In the genomic region with DNA sequence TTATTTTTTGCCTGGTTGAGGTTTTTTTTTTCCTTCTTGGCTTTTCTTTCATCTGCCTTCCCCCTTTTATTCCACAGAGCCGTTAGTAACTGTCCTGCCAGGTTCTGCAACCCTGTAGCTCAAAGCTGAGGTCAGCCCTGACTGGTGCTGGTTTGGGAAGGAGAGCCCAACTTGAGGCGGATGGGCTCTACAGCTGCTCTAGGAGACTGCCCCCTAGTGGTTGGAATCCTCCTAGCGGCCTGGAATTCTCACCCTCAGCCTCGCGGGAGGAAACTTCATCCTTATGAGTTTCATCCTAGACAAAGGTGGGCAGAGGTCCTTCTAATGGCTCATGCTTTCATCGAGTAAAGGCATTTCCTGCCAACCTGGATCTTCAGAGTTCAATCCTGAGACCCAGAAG, we compare ENCODE assay signal across 8 mouse cellular contexts. TPM values are rescaled to one million over a fixed set of nuclear protein-coding genes. Genes with fewer than 3 reads are reported as not detected.
DNase-seq lines count a peak whose midpoint lies in the region; ATAC-seq and TF ChIP-seq lines count a peak whose summit lies in the region.

No protein-coding gene starts in this region.

- H3K36me3 ChIP-seq in heart, embryonic 10.5 days: no peaks in the 10 kb centered on the region
- H3K36me3 ChIP-seq in heart, postnatal 0 days (replicated peaks; ENCODE audit: control insufficient read depth, insufficient read depth, low read length): no peaks in the 10 kb centered on the region

- no peak for ATAC-seq in heart, postnatal 0 days (ENCODE audit: insufficient read depth, low read depth)

- no peak overlapping the region for H3K9ac ChIP-seq in heart, postnatal 0 days (replicated peaks; ENCODE audit: low read depth, low read length)

- WGBS in heart, embryonic 10.5 days: 41% methylated on average over 6 of the region's 6 CpGs
- WGBS in heart, postnatal 0 days: 35% methylated on average over 6 of the region's 6 CpGs

- H3K27ac ChIP-seq in heart, embryonic 10.5 days: no peak overlapping the region
- H3K27ac ChIP-seq in heart, postnatal 0 days (ENCODE audit: low read depth): no peak overlapping the region

- 0 out of 2 replicates have a peak, but pooled peaks cover 7% of the 10 kb centered on the region for H3K4me1 ChIP-seq in heart, embryonic 10.5 days
- H3K4me1 ChIP-seq in heart, postnatal 0 days (ENCODE audit: control insufficient read depth, insufficient read depth): 0 out of 2 replicates have a peak, but pooled peaks cover 8% of the 10 kb centered on the region

- H3K27me3 ChIP-seq in heart, embryonic 10.5 days (ENCODE audit: insufficient read depth, poor library complexity, severe bottlenecking): no peaks in the 10 kb centered on the region
- no peaks in the 10 kb centered on the region for H3K27me3 ChIP-seq in heart, postnatal 0 days (ENCODE audit: control insufficient read depth, insufficient read depth, low read length)

- intact Hi-C loops in left cerebral cortex, postnatal 10 days (cut with DNase I): no loop called here

- no peak overlapping the region for H3K4me2 ChIP-seq in heart, postnatal 0 days (ENCODE audit: low read depth, low read length)

- DNase-seq in heart, adult 18-20 months: peak; percentile 79 to 89
- DNase-seq in heart, embryonic 10.5 days (ENCODE audit: low spot score): no peak
- peak; percentile 68 for DNase-seq in WW6 (ENCODE audit: low read depth, low spot score)
- peak; percentile 71 to 81 for DNase-seq in cerebellum, postnatal 10 days
- DNase-seq in heart, postnatal 0 days (ENCODE audit: low spot score): peak; percentile 16
- DNase-seq in left cerebral cortex, postnatal 10 days (ENCODE audit: extremely low spot score in 1 of 2, low spot score in 2 of 2): peak; percentile 18 to 73
- peak; percentile 80 for DNase-seq in naive thymus-derived CD4-positive, alpha-beta T cell, adult 2 months (ENCODE audit: low read depth)
- DNase-seq in testis, postnatal 10 days (ENCODE audit: low spot score): peak; percentile 88

- peak; percentile 60 for TF ChIP-seq CTCF in heart, postnatal 0 days (IDR thresholded peaks at IDR 0.05; ENCODE audit: low read depth)

- no peak for TF ChIP-seq EP300 in heart, postnatal 0 days (IDR thresholded peaks at IDR 0.05; ENCODE audit: low read depth)

- H3K4me3 ChIP-seq in heart, embryonic 10.5 days: no peak overlapping the region
- H3K4me3 ChIP-seq in heart, postnatal 0 days (ENCODE audit: low read depth, low read length): no peak overlapping the region

- no peaks in the 10 kb centered on the region for H3K9me3 ChIP-seq in heart, embryonic 10.5 days
- no peaks in the 10 kb centered on the region for H3K9me3 ChIP-seq in heart, postnatal 0 days (replicated peaks; ENCODE audit: control insufficient read depth, low read length)

RNA-seq across cellular contexts. Expression of a gene that starts 51.5 kb away (rescaled TPM):
- total RNA-seq in heart, adult 18-20 months (2021): 100 to 1,000 TPM in 1 of 2 experiments, 10 to 100 TPM in 1; 99.1 to 111 TPM
- polyA plus RNA-seq in heart, embryonic 10.5 days (2016; fragmentation: Nextera tagmentation; extraction: Ambion mirVana): 1,830 and 2,375 TPM in 2 replicates
- 43.7 and 63.7 TPM in 2 replicates for total RNA-seq in heart, postnatal 0 days (2014; rRNA removed; ENCODE audit: low replicate concordance)
- 1,264 and 1,367 TPM in 2 replicates for polyA plus RNA-seq in heart, postnatal 0 days (2015; fragmentation: Nextera tagmentation; extraction: Ambion mirVana)
- 1,000 to 10,000 TPM; 1,612 to 1,640 TPM for total RNA-seq in left cerebral cortex, postnatal 10 days (2021)

Comparison
In these comparisons a context has a peak if more than half of its experiments do, and no peak if none do; other contexts are left out.
1. RNA of a gene that starts 51.5 kb away (total RNA-seq): 1,612 to 1,640 TPM in left cerebral cortex, postnatal 10 days; 99.1 to 111 TPM in heart, adult 18-20 months and 43.7 to 63.7 TPM in heart, postnatal 0 days; every median in the first group is over 10 times any median in the second.